Mouse (Mus musculus) liver, embryonic 14.5 days (tissue): ENCODE data around the gene Tmigd1. TPM values are rescaled to one million over a fixed set of nuclear protein-coding genes. Genes with fewer than 3 reads are reported as not detected.

ENCODE experiments used
- ATAC-seq: fragments of 200-750 bp; cut with Nextera tagmentation; 2 replicates; pipeline ENCODE4 v1.8.0; 2017; ENCODE audit warnings: moderate number of reproducible peaks, mild to moderate bottlenecking, moderate library complexity; ENCODE audit not compliant: insufficient read depth
- DNase-seq, 3 experiments: peaks; one replicate each; pipeline ENCODE4 v3.0.0-alpha.2; 2012 to 2013; ENCODE audit warnings: low read depth in 3 of 3, low spot score in 3 of 3
- H3K27ac ChIP-seq: fragments of 300-500 bp; sonication (generic); 2 replicates; pipeline ENCODE4 v1.5.1; 2014; ENCODE audit warnings: moderate library complexity, mild to moderate bottlenecking, control low read depth, inconsistent platforms
- H3K27me3 ChIP-seq: fragments of 300-500 bp; sonication (generic); 2 replicates; pipeline ENCODE4 v1.6.1; 2014; ENCODE audit warnings: mild to moderate bottlenecking, low read length, moderate library complexity; ENCODE audit not compliant: control insufficient read depth, insufficient read depth
- H3K36me3 ChIP-seq: fragments of 300-500 bp; sonication (generic); replicated peaks from 2 replicates; pipeline ENCODE4 v1.6.1; 2014; ENCODE audit warnings: low read depth; ENCODE audit not compliant: control insufficient read depth, insufficient read depth
- H3K4me1 ChIP-seq, 2 experiments: fragments of 200-500 bp in 1 of 2; fragments of 300-500 bp in 1 of 2; sonication (generic) in 1 of 2; replicated peaks; 2 replicates each; pipeline ENCODE4 v1.6.1; 2012 to 2014; ENCODE audit warnings: antibody characterized with exemption in 1 of 2, inconsistent platforms in 1 of 2, low read length in 1 of 2; ENCODE audit not compliant: control insufficient read depth in 2 of 2, insufficient read depth in 2 of 2
- H3K4me2 ChIP-seq: fragments of 300-500 bp; sonication (generic); 2 replicates; pipeline ENCODE4 v1.6.1; 2014; ENCODE audit warnings: low read depth, mild to moderate bottlenecking, control low read depth, moderate library complexity
- H3K4me3 ChIP-seq, 2 experiments: fragments of 200-500 bp in 1 of 2; fragments of 300-500 bp in 1 of 2; sonication (generic) in 1 of 2; 2 replicates each; pipeline ENCODE4 v1.5.1; 2012 to 2014; ENCODE audit warnings: low read depth in 2 of 2, low read length in 2 of 2, mild to moderate bottlenecking in 2 of 2, control low read depth in 1 of 2, inconsistent platforms in 1 of 2, moderate library complexity in 1 of 2; ENCODE audit not compliant: insufficient read depth in 1 of 2
- H3K9ac ChIP-seq: fragments of 300-500 bp; sonication (generic); replicated peaks from 2 replicates; pipeline ENCODE4 v1.6.1; 2014; ENCODE audit warnings: mild to moderate bottlenecking, control low read depth, moderate library complexity
- H3K9me3 ChIP-seq: fragments of 300-500 bp; sonication (generic); 2 replicates; pipeline ENCODE4 v1.6.1; 2016; ENCODE audit warnings: low read length, mixed read lengths; ENCODE audit not compliant: control insufficient read depth
- CTCF ChIP-seq: IDR thresholded peaks from 2 replicates; pipeline ENCODE4 v1.5.1; 2016; ENCODE audit warnings: antibody characterized with exemption, low read depth, control low read depth
- EP300 ChIP-seq: IDR thresholded peaks from 2 replicates; pipeline ENCODE4 v1.6.1; 2016; ENCODE audit warnings: antibody characterized with exemption, low read depth
- WGBS: fragments of 180-500 bp; shearing (Covaris S2); extraction: QIAGEN DNeasy Blood & Tissue Kit; methylation state at CpG from one replicate; pipeline ENCODE4 v1.1.7; 2014; ENCODE audit not compliant: insufficient replicate concordance; 5-methylcytosine and 5-hydroxymethylcytosine counted together
- polyA plus RNA-seq, 2 experiments: library from polyadenylated mRNA; depleted of rRNA in 1 of 2; stranded (reverse) in 1 of 2; unstranded in 1 of 2; fragments of >200 nt; fragmentation: Nextera tagmentation in 1 of 2; extraction: Ambion mirVana in 1 of 2; gene quantifications; 2 replicates each; pipeline versions ENCODE4 v1.2.1 to v1.2.3; 2012 to 2014

Gene Tmigd1
- polyA plus RNA-seq, 2 experiments = not detected

- Histone ChIP-seq H3K4me3 (no peak overlapping the region), H3K9ac (no peak overlapping the region), H3K4me1 (peaks cover 0 to 5% of the 10 kb centered on the region in 2 experiments; a peak in 1 of 4 replicates), H3K27me3 (no peaks in the 10 kb centered on the region), H3K27ac (no peak overlapping the region), H3K9me3 (no peaks in the 10 kb centered on the region), H3K36me3 (no peaks in the 10 kb centered on the region), H3K4me2 (no peak overlapping the region)
- 37% methylated on average over 5 of the region's 5 CpGs for WGBS
- DNase-seq (no peak), ATAC-seq (no peak)
- TF ChIP-seq EP300 (no peak), CTCF (no peak)
Measured at GRCm38 (mm10) chr11:76879816-76880215, 22.1 kb upstream of the Tmigd1 start.

- no peaks in the 10 kb centered on the region for H3K27me3 ChIP-seq
- no peak overlapping the region for H3K4me2 ChIP-seq
- no peaks in the 10 kb centered on the region for H3K36me3 ChIP-seq
- H3K9ac ChIP-seq = no peak overlapping the region
- H3K4me3 ChIP-seq = no peak overlapping the region
- no peak for TF ChIP-seq EP300
- no peak for TF ChIP-seq CTCF
- H3K27ac ChIP-seq = no peak overlapping the region
- WGBS = 36% methylated on average over 5 of the region's 5 CpGs
- H3K4me1 ChIP-seq = peaks cover 0 to 7% of the 10 kb centered on the region in 2 experiments; a peak in 2 of 4 replicates
- H3K9me3 ChIP-seq = no peaks in the 10 kb centered on the region
- DNase-seq (no peak), ATAC-seq (no peak)
Measured at GRCm38 (mm10) chr11:76884451-76884850, 17.5 kb upstream of the Tmigd1 start.

GRCm38 (mm10) chr11:76889339-76890164 is 12.4 kb upstream of the Tmigd1 start:
- no peak overlapping the region for H3K9ac ChIP-seq
- H3K36me3 ChIP-seq = no peaks in the 10 kb centered on the region
- no peaks in the 10 kb centered on the region for H3K9me3 ChIP-seq
- TF ChIP-seq CTCF = no peak
- TF ChIP-seq EP300 = no peak
- H3K4me2 ChIP-seq = no peak overlapping the region
- ATAC-seq (no peak), DNase-seq (no peak)
- peaks cover 0 to 23% of the 10 kb centered on the region in 2 experiments; a peak in 2 of 4 replicates for H3K4me1 ChIP-seq
- no peak overlapping the region for H3K4me3 ChIP-seq
- no peaks in the 10 kb centered on the region for H3K27me3 ChIP-seq
- H3K27ac ChIP-seq = no peak overlapping the region
- 24% methylated on average over 10 of the region's 10 CpGs for WGBS

- 70% methylated on average over 7 of the region's 7 CpGs for WGBS
- no peak overlapping the region for H3K4me3 ChIP-seq
- H3K4me2 ChIP-seq = no peak overlapping the region
- no peak overlapping the region for H3K9ac ChIP-seq
- peaks cover 0 to 20% of the 10 kb centered on the region in 2 experiments; a peak in 2 of 4 replicates for H3K4me1 ChIP-seq
- no peak overlapping the region for H3K27ac ChIP-seq
- ATAC-seq (no peak), DNase-seq (no peak)
- H3K36me3 ChIP-seq = no peaks in the 10 kb centered on the region
- TF ChIP-seq CTCF = no peak
- TF ChIP-seq EP300 = no peak
- H3K27me3 ChIP-seq = no peaks in the 10 kb centered on the region
- no peaks in the 10 kb centered on the region for H3K9me3 ChIP-seq
Measured at GRCm38 (mm10) chr11:76891171-76891570, 10.8 kb upstream of the Tmigd1 start.

GRCm38 (mm10) chr11:76891738-76892349 is 10.1 kb upstream of the Tmigd1 start:
- Histone ChIP-seq H3K4me3 (no peak overlapping the region), H3K9ac (no peak overlapping the region), H3K27me3 (no peaks in the 10 kb centered on the region), H3K4me1 (peaks cover 0 to 20% of the 10 kb centered on the region in 2 experiments; a peak in 2 of 4 replicates), H3K27ac (no peak overlapping the region), H3K36me3 (no peaks in the 10 kb centered on the region), H3K9me3 (no peaks in the 10 kb centered on the region), H3K4me2 (no peak overlapping the region)
- DNase-seq (no peak), ATAC-seq (no peak)
- WGBS = 57% methylated on average over 4 of the region's 4 CpGs
- TF ChIP-seq EP300 = no peak
- TF ChIP-seq CTCF = no peak
